Mouse (Mus musculus) C2C12 (cell line): ENCODE measurements around the gene Hcrtr1.

Experiments used
- CEBPB ChIP-seq: IDR thresholded peaks from one replicate; pipeline ENCODE4 v1.6.1; 2011; ENCODE audit warnings: low read depth, mild to moderate bottlenecking, control low read depth, moderate library complexity
- CTCF ChIP-seq: IDR thresholded peaks from one replicate; pipeline ENCODE4 v1.5.1; 2011; ENCODE audit not compliant: control insufficient read depth, insufficient read depth, insufficient read length
- FOSL1 ChIP-seq: IDR thresholded peaks from one replicate; pipeline ENCODE4 v1.8.0; 2011; ENCODE audit warnings: mild to moderate bottlenecking, low read length; ENCODE audit not compliant: poor library complexity, insufficient read depth, severe bottlenecking
- MAX ChIP-seq: IDR thresholded peaks from one replicate; pipeline ENCODE4 v1.6.1; 2011; ENCODE audit warnings: mild to moderate bottlenecking, control low read depth
- USF1 ChIP-seq: IDR thresholded peaks from one replicate; pipeline ENCODE4 v1.6.1; 2011; ENCODE audit warnings: low read depth, mild to moderate bottlenecking, control low read depth, moderate library complexity

DNA sequence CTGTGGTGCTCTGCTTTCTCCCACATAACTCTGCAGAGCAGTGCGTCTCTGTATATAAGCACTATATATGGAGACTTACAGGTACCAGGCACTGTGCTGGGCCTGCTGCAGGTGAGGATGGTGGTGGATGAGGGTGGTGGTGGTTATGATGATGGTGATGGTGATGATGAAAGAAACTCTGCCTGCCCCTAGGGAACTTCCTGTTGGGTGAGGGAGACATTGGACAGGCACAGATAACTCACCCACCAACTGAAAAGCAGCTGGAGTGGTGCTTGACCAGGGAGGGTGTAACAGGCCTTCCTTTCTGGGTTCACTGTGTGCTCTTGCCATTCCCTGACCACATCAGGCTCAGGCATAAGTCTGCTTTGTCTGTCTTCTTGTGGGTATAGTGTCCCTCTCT, 26.4 kb downstream of the Hcrtr1 start:
- TF ChIP-seq CTCF (no peak), MAX (no peak), USF1 (no peak), FOSL1 (no peak), CEBPB (no peak)
